In genomic region chr4:111691057-111691543, GRCm38 (mm10) we compare ENCODE assay signal across 10 mouse cellular contexts. TPM values are rescaled to one million over a fixed set of nuclear protein-coding genes. Genes with fewer than 3 reads are reported as not detected.
DNase-seq lines count a peak whose midpoint lies in the region; ATAC-seq and TF ChIP-seq lines count a peak whose summit lies in the region.
"Had no signal": no experiment of that assay in that cellular context is flagged by ENCODE, and none has a peak within 500 bp of the region (broad histone marks: within the 10 kb centered on the region; RNA-seq: fewer than 3 reads in every experiment).

No protein-coding gene starts in this region.

- DNase-seq in forebrain, embryonic 11.5 days (ENCODE audit: low spot score) = no peak
- no peak for DNase-seq in lung, postnatal 36 days
- peak; percentile 44 for DNase-seq in hindbrain, embryonic 14.5 days (ENCODE audit: low spot score)
- DNase-seq in cerebellum, adult 11 months = no peak
- no peak for DNase-seq in cerebellum, adult 2 months
- DNase-seq: cerebellum, adult 9-10 months; gastrocnemius, adult 2 months had no signal

- no peak overlapping the region for H3K27ac ChIP-seq in forebrain, embryonic 13.5 days
- no peak overlapping the region for H3K27ac ChIP-seq in forebrain, embryonic 11.5 days (ENCODE audit: low read depth, low read length)
- H3K27ac ChIP-seq in lung, embryonic 15.5 days = 0 out of 2 replicates have a peak overlapping the region, but pooled peaks have one; percentile 3
- H3K27ac ChIP-seq in hindbrain, embryonic 14.5 days = no peak overlapping the region
- H3K27ac ChIP-seq in stomach, embryonic 14.5 days (ENCODE audit: low read length) = no peak overlapping the region
- H3K27ac ChIP-seq in cerebellum, adult 2 months (ENCODE audit: insufficient read depth, low read length) = no peak overlapping the region
- H3K27ac ChIP-seq: gastrocnemius, adult 2 months had no signal

- H3K9ac ChIP-seq in forebrain, embryonic 13.5 days = no peak overlapping the region
- no peak overlapping the region for H3K9ac ChIP-seq in forebrain, embryonic 11.5 days (ENCODE audit: low read length)
- no peak overlapping the region for H3K9ac ChIP-seq in lung, embryonic 15.5 days
- H3K9ac ChIP-seq in hindbrain, embryonic 14.5 days = no peak overlapping the region
- H3K9ac ChIP-seq in stomach, embryonic 14.5 days (replicated peaks; ENCODE audit: low read depth, low read length) = no peak overlapping the region

- peaks cover 25% of the 10 kb centered on the region for H3K4me1 ChIP-seq in forebrain, embryonic 13.5 days
- H3K4me1 ChIP-seq in forebrain, embryonic 11.5 days (replicated peaks; ENCODE audit: control insufficient read depth, insufficient read depth, low read length) = no peaks in the 10 kb centered on the region
- peaks cover 20% of the 10 kb centered on the region for H3K4me1 ChIP-seq in lung, embryonic 15.5 days
- 0 out of 2 replicates have a peak, but pooled peaks cover 9% of the 10 kb centered on the region for H3K4me1 ChIP-seq in hindbrain, embryonic 14.5 days (replicated peaks; ENCODE audit: control insufficient read depth, insufficient read depth, low read length)
- H3K4me1 ChIP-seq in stomach, embryonic 14.5 days (ENCODE audit: control insufficient read depth, insufficient read depth, low read length) = peaks cover 7% of the 10 kb centered on the region; the same call in 1 of the 2 replicates
- H3K4me1 ChIP-seq in cerebellum, adult 2 months (ENCODE audit: control insufficient read depth, insufficient read depth, low read length) = no peaks in the 10 kb centered on the region

- TF ChIP-seq CTCF in cerebellum, adult 2 months (IDR thresholded peaks at IDR 0.05; ENCODE audit: borderline replicate concordance, insufficient read depth, low read depth, low read length) = no peak

- ATAC-seq in forebrain, embryonic 13.5 days = peak; percentile 79
- ATAC-seq in forebrain, embryonic 11.5 days (replicated peaks; ENCODE audit: low FRiP score) = no peak
- ATAC-seq in lung, embryonic 15.5 days (ENCODE audit: borderline replicate concordance, extremely low read depth, low FRiP score, low TSS enrichment) = no peak
- ATAC-seq in hindbrain, embryonic 14.5 days (ENCODE audit: low FRiP score) = peak; percentile 81
- peak; percentile 19; the same call in 1 of the 2 replicates for ATAC-seq in stomach, embryonic 14.5 days (ENCODE audit: insufficient number of reproducible peaks, insufficient read depth, low FRiP score, low read depth)

- no peak overlapping the region for H3K4me2 ChIP-seq in forebrain, embryonic 13.5 days
- H3K4me2 ChIP-seq in forebrain, embryonic 11.5 days (ENCODE audit: low read depth, low read length, severe bottlenecking) = no peak overlapping the region
- no peak overlapping the region for H3K4me2 ChIP-seq in lung, embryonic 15.5 days
- no peak overlapping the region for H3K4me2 ChIP-seq in hindbrain, embryonic 14.5 days (replicated peaks)
- H3K4me2 ChIP-seq in stomach, embryonic 14.5 days (replicated peaks; ENCODE audit: low read depth, low read length) = no peak overlapping the region

- 23% methylated on average over 5 of the region's 5 CpGs for WGBS in forebrain, embryonic 13.5 days
- WGBS in forebrain, embryonic 11.5 days = 87% methylated on average over 5 of the region's 5 CpGs
- WGBS in lung, embryonic 15.5 days = 41% methylated on average over 5 of the region's 5 CpGs
- WGBS in hindbrain, embryonic 14.5 days = 46% methylated on average over 5 of the region's 5 CpGs
- WGBS in stomach, embryonic 14.5 days = 58% methylated on average over 5 of the region's 5 CpGs
- WGBS in cerebellum, adult 2 months = 7% methylated on average over 5 of the region's 5 CpGs

- peaks cover 24% of the 10 kb centered on the region for H3K27me3 ChIP-seq in forebrain, embryonic 13.5 days
- H3K27me3 ChIP-seq in forebrain, embryonic 11.5 days (ENCODE audit: control insufficient read depth, insufficient read depth, low read length) = no peaks in the 10 kb centered on the region
- no peaks in the 10 kb centered on the region for H3K27me3 ChIP-seq in lung, embryonic 15.5 days
- no peaks in the 10 kb centered on the region for H3K27me3 ChIP-seq in hindbrain, embryonic 14.5 days (ENCODE audit: control insufficient read depth, insufficient read depth, low read length)
- H3K27me3 ChIP-seq in stomach, embryonic 14.5 days (ENCODE audit: control insufficient read depth, insufficient read depth, low read length) = no peaks in the 10 kb centered on the region
- no peaks in the 10 kb centered on the region for H3K27me3 ChIP-seq in cerebellum, adult 2 months (ENCODE audit: control insufficient read depth, insufficient read depth, low read length)

- no peak overlapping the region for H3K4me3 ChIP-seq in forebrain, embryonic 13.5 days
- no peak overlapping the region for H3K4me3 ChIP-seq in forebrain, embryonic 11.5 days (ENCODE audit: low read depth, low read length)
- no peak overlapping the region for H3K4me3 ChIP-seq in lung, embryonic 15.5 days
- no peak overlapping the region for H3K4me3 ChIP-seq in hindbrain, embryonic 14.5 days (replicated peaks; ENCODE audit: low read length)
- H3K4me3 ChIP-seq in stomach, embryonic 14.5 days (ENCODE audit: low read depth, low read length) = no peak overlapping the region
- H3K4me3 ChIP-seq in cerebellum, adult 2 months (replicated peaks; ENCODE audit: insufficient read depth, low read depth, low read length) = no peak overlapping the region
- H3K4me3 ChIP-seq: gastrocnemius, adult 2 months had no signal

- no peaks in the 10 kb centered on the region for H3K36me3 ChIP-seq in forebrain, embryonic 13.5 days (ENCODE audit: poor library complexity, severe bottlenecking)
- no peaks in the 10 kb centered on the region for H3K36me3 ChIP-seq in forebrain, embryonic 11.5 days (ENCODE audit: control insufficient read depth, insufficient read depth, low read length)
- no peaks in the 10 kb centered on the region for H3K36me3 ChIP-seq in lung, embryonic 15.5 days
- H3K36me3 ChIP-seq in hindbrain, embryonic 14.5 days (replicated peaks; ENCODE audit: control insufficient read depth, insufficient read depth) = no peaks in the 10 kb centered on the region
- H3K36me3 ChIP-seq in stomach, embryonic 14.5 days (ENCODE audit: control insufficient read depth, insufficient read depth, low read length) = no peaks in the 10 kb centered on the region

- no peak for TF ChIP-seq POLR2A in cerebellum, adult 2 months (IDR thresholded peaks at IDR 0.05; ENCODE audit: borderline replicate concordance, insufficient read depth, low read length)

- no peaks in the 10 kb centered on the region for H3K9me3 ChIP-seq in forebrain, embryonic 13.5 days (replicated peaks)
- H3K9me3 ChIP-seq in forebrain, embryonic 11.5 days (ENCODE audit: control insufficient read depth, low read length) = no peaks in the 10 kb centered on the region
- H3K9me3 ChIP-seq in lung, embryonic 15.5 days = no peaks in the 10 kb centered on the region
- H3K9me3 ChIP-seq in hindbrain, embryonic 14.5 days (ENCODE audit: control insufficient read depth, low read length) = no peaks in the 10 kb centered on the region
- no peaks in the 10 kb centered on the region for H3K9me3 ChIP-seq in stomach, embryonic 14.5 days (ENCODE audit: control insufficient read depth, low read depth, low read length)

RNA-seq across cellular contexts. Expression of gene Spata6, which starts 28.7 kb away (rescaled TPM):
- polyA plus RNA-seq in forebrain, embryonic 13.5 days (2015; fragmentation: Nextera tagmentation; extraction: Ambion mirVana) = 11.3 and 12.5 TPM in 2 replicates
- polyA plus RNA-seq in forebrain, embryonic 11.5 days (2014; fragmentation: Nextera tagmentation; extraction: Ambion mirVana) = 30.5 and 32.9 TPM in 2 replicates
- polyA plus RNA-seq in lung, embryonic 15.5 days (2015; fragmentation: Nextera tagmentation; extraction: Ambion mirVana) = 34.8 and 35.6 TPM in 2 replicates
- 17.8 and 19.0 TPM in 2 replicates for polyA plus RNA-seq in hindbrain, embryonic 14.5 days (2014; fragmentation: Nextera tagmentation; extraction: Ambion mirVana)
- polyA plus RNA-seq in stomach, embryonic 14.5 days (2014; fragmentation: Nextera tagmentation; extraction: Ambion mirVana) = 27.2 and 30.8 TPM in 2 replicates
- 6.9 and 8.2 TPM in 2 replicates for polyA plus RNA-seq in cerebellum, adult 2 months (2012; rRNA removed)

Comparison
In these comparisons a context has a peak if more than half of its experiments do, and no peak if none do; other contexts are left out.
1. ATAC-seq: peak in forebrain, embryonic 13.5 days (single experiment), hindbrain, embryonic 14.5 days (single experiment) and stomach, embryonic 14.5 days (single experiment); none in forebrain, embryonic 11.5 days (single experiment) and lung, embryonic 15.5 days (single experiment).